Mouse (Mus musculus) spleen, postnatal 4 days (tissue): ENCODE results near the gene Rplp2.

Experiments
- DNase-seq, 2 experiments: peaks; one replicate each; pipeline ENCODE4 v3.0.0; 2022; ENCODE audit warnings: low spot score in 2 of 2

The Rplp2 gene

GRCm38 (mm10) chr7:141430585-141431240, 16.5 kb upstream of the Rplp2 start:
- DNase-seq, result no peak

DNA sequence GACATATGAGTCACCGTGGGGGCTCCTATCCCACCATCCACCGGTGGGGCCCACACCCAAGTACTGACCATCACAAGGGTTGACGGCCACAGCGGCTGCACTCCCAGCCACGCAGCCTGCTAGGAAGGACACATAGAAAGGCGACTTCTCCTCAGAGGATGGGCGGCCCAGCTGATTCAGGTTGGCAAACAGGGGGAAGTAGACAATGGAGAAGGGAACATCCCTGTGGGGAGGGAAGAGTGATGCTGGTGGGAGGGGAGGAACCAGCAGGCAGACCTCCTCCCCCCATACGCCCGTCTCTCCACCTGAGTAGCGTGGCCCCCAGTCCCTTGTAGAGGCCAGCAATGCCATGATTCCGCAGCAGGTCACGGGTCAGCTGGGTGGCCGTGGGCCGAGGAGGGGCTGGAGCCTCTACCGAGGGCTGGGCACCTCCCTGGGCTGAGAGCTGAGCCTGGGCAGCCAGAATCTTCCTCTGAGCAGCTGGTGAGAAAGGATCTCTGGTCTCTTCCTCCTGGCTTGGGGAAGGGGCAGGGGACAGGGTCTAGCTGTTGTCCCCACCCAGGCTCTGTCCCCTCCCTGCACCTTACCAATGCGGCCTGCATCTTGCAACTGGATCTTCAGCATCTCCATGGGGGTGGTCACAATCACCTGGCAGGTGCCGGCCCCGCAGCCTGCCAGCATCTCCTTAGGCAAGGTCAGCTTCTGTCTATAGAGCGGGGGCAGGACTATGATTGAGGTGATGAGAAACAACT, 15.6 kb upstream of the Rplp2 start:
- peak in 1 of 2 experiments; percentile 67 for DNase-seq

- DNase-seq, result peak in 1 of 2 experiments; percentile 60
Measured at GRCm38 (mm10) chr7:141432186-141432611, 15.0 kb upstream of the Rplp2 start.

- no peak for DNase-seq
Measured at GRCm38 (mm10) chr7:141432741-141433516, 14.2 kb upstream of the Rplp2 start.

DNA sequence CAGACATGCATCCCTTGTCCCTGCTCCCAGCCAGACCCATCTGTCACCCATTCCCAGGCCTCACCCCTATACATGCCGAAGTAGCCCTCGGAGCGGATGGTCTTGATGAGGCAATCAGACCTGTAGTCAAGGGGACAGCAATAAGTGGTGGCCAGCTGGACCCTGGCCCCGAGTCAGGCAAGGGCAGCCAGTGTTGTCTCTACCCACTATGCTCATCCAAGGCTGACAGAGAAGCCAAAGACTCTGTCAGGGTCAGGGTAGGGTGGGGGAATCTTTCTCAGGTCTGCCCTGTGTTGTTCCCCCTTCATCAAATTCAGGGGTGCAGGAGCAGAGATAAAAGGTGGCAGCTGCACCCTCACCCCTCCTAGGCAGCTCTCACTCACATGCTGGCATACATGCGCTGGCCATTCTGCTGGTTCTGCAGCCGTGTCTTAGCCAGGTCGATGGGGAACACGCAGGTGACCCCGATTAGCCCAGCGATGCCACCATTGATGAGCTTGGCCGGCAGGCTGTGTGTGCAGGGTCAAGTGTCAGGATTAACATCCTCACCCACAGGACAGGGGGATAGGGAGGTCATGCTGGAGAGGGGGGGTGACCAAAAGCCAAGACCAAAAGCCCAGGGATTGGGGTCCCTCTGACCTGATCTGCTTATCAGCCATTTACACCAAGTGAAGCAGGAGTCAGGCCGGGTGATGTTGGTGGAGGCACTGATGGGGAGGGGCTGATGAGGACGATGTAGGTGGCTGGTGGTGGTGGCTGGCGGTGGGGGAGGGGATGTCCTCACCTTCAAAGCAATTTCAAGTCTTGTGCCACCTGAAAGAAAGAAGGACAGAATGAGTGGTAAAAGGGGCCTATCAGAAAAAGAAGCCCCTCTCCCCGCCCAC, 13.4 kb upstream of the Rplp2 start:
- peak in 1 of 2 experiments; percentile 64 for DNase-seq

DNA sequence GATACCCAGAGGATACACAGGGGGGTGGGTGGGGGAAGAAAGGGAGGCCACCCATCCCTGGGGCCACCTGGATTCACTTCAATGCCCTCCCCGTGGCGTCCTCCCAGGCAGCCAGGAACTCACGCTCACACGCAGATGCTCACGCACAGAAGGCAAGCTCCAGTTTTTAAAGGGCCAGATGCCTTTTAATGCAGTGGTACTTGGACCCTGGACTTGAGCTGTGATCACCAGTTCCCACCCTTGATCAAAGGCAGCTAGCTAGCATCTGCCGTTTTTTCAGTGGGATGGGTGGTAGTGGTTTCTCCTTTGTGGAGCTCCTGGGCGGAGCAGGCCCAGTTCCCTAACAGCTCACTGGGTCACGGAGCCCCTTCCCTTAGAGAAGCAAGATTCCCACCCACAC, 12.7 kb upstream of the Rplp2 start:
- peak in 1 of 2 experiments; percentile 62 for DNase-seq

DNA sequence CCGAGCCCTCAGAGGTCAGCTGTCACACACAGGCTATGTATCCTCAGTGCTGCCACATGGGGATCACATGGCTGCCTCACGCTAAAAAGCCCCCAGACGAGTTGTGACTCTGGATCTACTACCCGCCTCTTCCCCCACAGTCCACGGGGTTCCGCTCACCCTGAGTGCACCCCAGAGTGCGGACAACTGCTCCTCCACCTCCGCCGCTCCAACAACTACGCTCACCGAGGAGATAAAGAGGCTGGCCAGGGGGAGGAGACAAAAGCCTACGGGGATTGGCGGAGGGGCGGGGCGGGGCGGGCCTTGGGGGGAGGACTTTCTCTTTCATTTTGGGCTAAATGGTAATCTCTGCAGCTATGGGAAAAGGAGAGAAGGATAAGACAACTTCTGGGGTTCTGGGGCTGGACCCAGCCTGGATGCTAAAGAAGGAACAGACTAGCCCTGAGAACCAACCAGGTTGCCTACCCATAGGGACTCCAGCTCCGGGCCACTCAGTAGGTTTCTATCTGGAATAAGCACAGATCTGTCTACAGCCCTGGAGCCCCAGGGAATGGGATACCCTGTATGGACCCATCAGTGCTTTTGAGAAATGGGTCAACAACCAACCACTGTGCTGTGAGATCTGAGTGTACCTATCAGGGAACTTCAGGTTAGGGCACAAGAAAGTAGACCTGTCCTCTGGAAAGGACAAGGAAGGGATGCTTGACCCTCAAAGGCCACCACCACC, 11.9 kb upstream of the Rplp2 start:
- peak; percentile 71 to 80 for DNase-seq

GRCm38 (mm10) chr7:141435856-141436522, 11.2 kb upstream of the Rplp2 start:
- peak in 1 of 2 experiments; percentile 62 for DNase-seq

- no peak for DNase-seq
Measured at GRCm38 (mm10) chr7:141436523-141436892, 10.7 kb upstream of the Rplp2 start.

GRCm38 (mm10) chr7:141437178-141438120, 9.7 kb upstream of the Rplp2 start, which contains the start of gene Slc25a22:
Gene Slc25a22, minus strand, starts transcription at chr7:141437892.
- peak; percentile 81 to 93 for DNase-seq

GRCm38 (mm10) chr7:141438201-141438968, 8.8 kb upstream of the Rplp2 start:
- peak in 1 of 2 experiments; percentile 62 for DNase-seq

GRCm38 (mm10) chr7:141439140-141439679, 8.0 kb upstream of the Rplp2 start:
- peak in 1 of 2 experiments; percentile 64 for DNase-seq

DNA sequence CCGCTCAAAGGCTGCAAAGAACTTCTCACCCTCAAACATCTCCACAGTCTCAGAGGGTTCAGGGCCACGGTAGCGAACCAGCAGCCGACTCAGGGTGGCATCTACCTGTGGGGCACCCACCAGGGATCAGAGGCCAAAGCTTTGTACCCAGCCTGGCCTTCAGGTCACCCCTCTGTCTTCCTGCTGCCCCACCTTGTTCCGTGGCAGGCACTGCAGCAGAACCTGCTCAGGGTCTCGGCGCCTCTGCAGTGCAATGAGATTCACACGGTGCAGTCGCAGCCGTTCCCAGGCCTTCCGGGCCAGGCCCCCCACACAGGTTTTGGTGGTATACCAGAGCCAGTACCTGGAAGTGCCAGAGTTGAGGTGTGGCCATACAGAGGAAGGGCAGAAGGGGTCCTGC, 7.4 kb upstream of the Rplp2 start:
- peak in 1 of 2 experiments; percentile 61 for DNase-seq

GRCm38 (mm10) chr7:141440613-141441012, 6.6 kb upstream of the Rplp2 start:
- peak; percentile 56 to 81 for DNase-seq

GRCm38 (mm10) chr7:141441460-141441859, 5.7 kb upstream of the Rplp2 start:
- DNase-seq, result peak in 1 of 2 experiments; percentile 64

- peak; percentile 14 to 62 for DNase-seq
Measured at GRCm38 (mm10) chr7:141442199-141442598, 5.0 kb upstream of the Rplp2 start.

DNA sequence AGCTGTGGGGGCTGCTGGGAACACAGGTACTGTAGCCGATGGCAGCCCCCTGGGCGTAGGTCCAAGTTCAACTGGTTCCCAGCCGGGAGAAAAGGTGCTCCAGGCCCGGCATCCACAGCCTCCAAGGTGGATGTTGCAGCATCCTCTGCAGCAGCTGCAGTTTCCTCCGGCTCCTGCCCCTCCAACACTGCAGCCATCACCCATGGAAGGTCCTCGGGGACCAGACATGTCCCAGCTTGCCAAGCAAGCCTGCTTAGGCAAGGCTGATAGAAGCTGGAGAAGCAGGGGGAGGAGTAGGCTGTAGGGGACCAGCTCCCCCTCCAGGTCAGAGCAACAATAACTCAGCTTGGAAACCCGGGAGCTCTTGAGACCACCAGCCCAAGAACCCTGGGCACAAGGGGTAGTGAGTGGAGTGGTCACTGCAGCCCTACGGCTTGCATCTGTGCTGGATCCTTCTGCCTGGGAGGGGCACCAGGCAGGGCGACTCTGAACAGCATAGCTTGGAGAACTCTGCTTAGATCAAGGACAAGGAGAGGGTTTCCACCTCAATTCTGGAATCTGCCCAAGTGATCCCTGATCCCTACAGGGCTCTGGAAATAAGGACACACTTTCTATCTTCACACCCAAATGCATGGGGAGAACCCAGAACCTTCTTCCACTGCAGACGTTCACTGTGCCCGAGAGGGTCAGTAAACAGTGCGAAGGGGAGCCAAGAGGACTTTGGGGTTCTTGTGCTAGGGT, 3.9 kb upstream of the Rplp2 start:
- peak; percentile 44 to 73 for DNase-seq
